Mouse (Mus musculus): ENCODE data around the gene Barhl1. TPM values are rescaled to one million over a fixed set of nuclear protein-coding genes. Genes with fewer than 3 reads are reported as not detected.

The Barhl1 gene
- total and polyA plus RNA-seq, 3 experiments, result 0.24 TPM; not detected in 2

DNA sequence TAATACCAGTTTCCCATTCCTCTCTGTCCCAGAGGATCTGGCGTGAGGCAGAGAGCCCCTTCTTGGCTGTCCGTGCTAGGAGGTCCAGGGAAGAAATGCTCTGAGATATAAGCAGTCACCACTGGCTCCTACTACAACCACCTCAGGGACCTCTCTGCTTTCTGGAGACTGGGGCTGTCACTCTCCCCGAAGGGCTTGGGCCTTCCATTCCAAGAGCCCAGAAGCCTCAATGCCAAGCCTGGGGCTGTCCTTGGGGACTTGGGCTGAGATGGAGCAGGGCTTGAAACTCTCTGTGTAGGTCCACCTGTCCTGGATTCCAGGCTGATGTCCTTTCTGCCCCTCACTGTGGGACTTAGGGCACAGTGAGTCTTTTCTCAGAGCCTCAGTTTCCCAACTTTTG lies 5.6 kb downstream of the Barhl1 start:
- H3K4me3 ChIP-seq (replicated peaks in 1 of 3; ENCODE audit: low read depth in 2 of 3, low read length in 2 of 3, poor library complexity in 1 of 3), result no peak overlapping the region
- in situ Hi-C loops (cut with MboI; ENCODE audit: low pct_ligation_motif_present, low pct_unique_long_range_greater_than_20kb, low sequenced_read_pairs) (no loop called here), dilution Hi-C loops (cut with MboI; ENCODE audit: extremely low pct_ligation_motif_present, extremely low pct_unique_long_range_greater_than_20kb, low sequenced_read_pairs) (no loop called here)
- no peaks in the 10 kb centered on the region for H3K79me2 ChIP-seq (replicated peaks; ENCODE audit: control insufficient read depth, extremely low read depth, insufficient read depth, poor library complexity, severe bottlenecking)
- H3K27me3 ChIP-seq (replicated peaks), result no peaks in the 10 kb centered on the region
- no peak overlapping the region for H3K27ac ChIP-seq (ENCODE audit: insufficient read depth, low read depth)
- H3K4me2 ChIP-seq (ENCODE audit: insufficient read depth, low read depth, poor library complexity, severe bottlenecking), result no peak overlapping the region
- H3K9ac ChIP-seq (ENCODE audit: insufficient read depth, low read depth), result no peak overlapping the region
- TF ChIP-seq MXI1 (IDR thresholded peaks at IDR 0.05; ENCODE audit: low read depth, low read length), result no peak
- no peak for TF ChIP-seq NRF1 (IDR thresholded peaks at IDR 0.05; ENCODE audit: low read depth, low read length)
- no peak for TF ChIP-seq ETS1 (conservative IDR thresholded peaks at IDR 0.05; ENCODE audit: low read depth, low read length)
- TF ChIP-seq PAX5 (IDR thresholded peaks at IDR 0.05; ENCODE audit: low read length), result no peak
- no peak for TF ChIP-seq KAT2A (IDR thresholded peaks at IDR 0.05; ENCODE audit: insufficient replicate concordance, low read length)
- H3K4me1 ChIP-seq (ENCODE audit: control insufficient read depth in 1 of 2, insufficient read depth in 2 of 2), result peaks cover 4 to 40% of the 10 kb centered on the region in 2 experiments; a peak in 3 of 4 replicates
- H3K9me3 ChIP-seq (replicated peaks; ENCODE audit: low read length), result peaks cover 12% of the 10 kb centered on the region
- H3K36me3 ChIP-seq (replicated peaks in 1 of 2; ENCODE audit: control insufficient read depth in 1 of 2, insufficient read depth in 1 of 2, low read length in 1 of 2), result peaks cover under 1 to 46% of the 10 kb centered on the region in 2 experiments
- DNase-seq (ENCODE audit: extremely low read depth), result no peak

DNA sequence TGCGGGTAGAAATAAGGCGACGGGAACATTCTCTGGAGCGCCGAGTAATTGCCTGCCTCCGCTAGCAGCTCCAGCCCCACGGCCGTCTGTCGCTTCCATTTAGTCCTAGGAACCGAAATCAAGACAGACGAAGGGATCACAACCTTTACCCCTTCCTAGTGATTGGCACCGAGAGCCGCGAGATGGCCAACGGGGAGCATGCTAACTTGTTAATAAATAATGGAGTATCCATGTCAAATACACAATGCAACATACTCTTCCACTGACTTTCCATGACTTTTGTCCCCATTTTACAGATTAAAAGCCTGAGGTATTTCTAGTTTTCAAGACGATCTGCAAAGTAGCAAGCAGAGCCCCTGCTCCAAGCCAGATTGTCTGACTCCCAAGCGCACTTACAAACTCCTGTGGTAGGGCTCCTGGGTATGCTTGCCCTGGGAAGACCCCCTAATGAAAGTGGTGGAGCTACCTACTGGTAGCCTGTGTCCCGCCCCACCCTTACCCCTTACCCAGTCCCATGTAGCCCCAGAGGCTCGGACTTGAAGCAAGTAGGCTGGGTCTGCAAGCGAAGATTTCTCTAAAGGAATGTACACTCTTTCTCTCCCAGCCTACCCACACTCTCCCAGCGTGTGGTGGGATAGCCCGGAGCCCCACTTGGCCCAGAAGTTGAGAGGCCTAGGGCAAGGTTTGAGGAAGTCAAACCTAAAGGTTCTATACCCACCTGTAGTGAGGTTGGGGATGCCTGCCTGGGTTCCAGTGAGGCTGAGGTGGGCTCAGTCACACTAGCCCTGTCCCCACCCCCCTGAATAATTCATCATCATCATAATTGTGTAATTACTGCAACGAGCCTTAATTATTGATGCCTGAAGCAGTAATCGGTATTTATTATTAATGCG lies 6.4 kb downstream of the Barhl1 start:
- dilution Hi-C loops (cut with MboI; ENCODE audit: extremely low pct_ligation_motif_present, extremely low pct_unique_long_range_greater_than_20kb, low sequenced_read_pairs) (no loop called here), in situ Hi-C loops (cut with MboI; ENCODE audit: low pct_ligation_motif_present, low pct_unique_long_range_greater_than_20kb, low sequenced_read_pairs) (no loop called here)
- no peaks in the 10 kb centered on the region for H3K27me3 ChIP-seq (replicated peaks)
- H3K79me2 ChIP-seq (replicated peaks; ENCODE audit: control insufficient read depth, extremely low read depth, insufficient read depth, poor library complexity, severe bottlenecking), result no peaks in the 10 kb centered on the region
- peaks cover 12% of the 10 kb centered on the region for H3K9me3 ChIP-seq (replicated peaks; ENCODE audit: low read length)
- TF ChIP-seq UBTF (IDR thresholded peaks at IDR 0.05; ENCODE audit: low read depth, low read length) (no peak), RAD21 (IDR thresholded peaks at IDR 0.05; ENCODE audit: low read depth, low read length) (no peak), MAX (IDR thresholded peaks at IDR 0.05; ENCODE audit: low read length) (no peak), MXI1 (IDR thresholded peaks at IDR 0.05; ENCODE audit: low read depth, low read length) (no peak), GABPA (IDR thresholded peaks at IDR 0.05; ENCODE audit: insufficient replicate concordance, low read depth, low read length) (no peak), RCOR1 (conservative IDR thresholded peaks at IDR 0.05; ENCODE audit: low read depth, low read length) (no peak), CHD1 (IDR thresholded peaks at IDR 0.05; ENCODE audit: low read depth, low read length) (no peak), MEF2A (IDR thresholded peaks at IDR 0.05; ENCODE audit: borderline replicate concordance, low read depth, low read length) (no peak), HCFC1 (IDR thresholded peaks at IDR 0.05; ENCODE audit: low read depth, low read length) (no peak), KAT2A (IDR thresholded peaks at IDR 0.05; ENCODE audit: insufficient replicate concordance, low read length) (no peak), ELF1 (IDR thresholded peaks at IDR 0.05; ENCODE audit: low read depth, low read length) (no peak), TCF12 (IDR thresholded peaks at IDR 0.05; ENCODE audit: low read depth, low read length) (no peak), ZMIZ1 (IDR thresholded peaks at IDR 0.05; ENCODE audit: low read depth, low read length) (no peak), JUN (IDR thresholded peaks at IDR 0.05; ENCODE audit: insufficient read depth, low read depth, low read length) (no peak), ZKSCAN1 (IDR thresholded peaks at IDR 0.05; ENCODE audit: borderline replicate concordance, low read depth, low read length) (no peak)
- peaks cover 2 to 48% of the 10 kb centered on the region in 2 experiments; a peak in 3 of 4 replicates for H3K4me1 ChIP-seq (ENCODE audit: control insufficient read depth in 1 of 2, insufficient read depth in 2 of 2)
- DNase-seq (ENCODE audit: extremely low read depth), result no peak
- no peak overlapping the region for H3K4me3 ChIP-seq (replicated peaks in 1 of 3; ENCODE audit: low read depth in 2 of 3, low read length in 2 of 3, poor library complexity in 1 of 3)
- H3K9ac ChIP-seq (ENCODE audit: insufficient read depth, low read depth), result no peak overlapping the region
- H3K4me2 ChIP-seq (ENCODE audit: insufficient read depth, low read depth, poor library complexity, severe bottlenecking), result no peak overlapping the region
- H3K27ac ChIP-seq (ENCODE audit: insufficient read depth, low read depth), result no peak overlapping the region
- peaks cover 5 to 54% of the 10 kb centered on the region in 2 experiments for H3K36me3 ChIP-seq (replicated peaks in 1 of 2; ENCODE audit: control insufficient read depth in 1 of 2, insufficient read depth in 1 of 2, low read length in 1 of 2)

Data from CH12.LX (cell line).